Mouse (Mus musculus) thymus, adult 2 months (tissue): ENCODE results near the gene Meis2. TPM values are rescaled to one million over a fixed set of nuclear protein-coding genes. Genes with fewer than 3 reads are reported as not detected.

ENCODE experiments used
- DNase-seq: peaks from one replicate; pipeline ENCODE4 v3.0.0; 2021
- H3K27ac ChIP-seq: fragments of 200-500 bp; 2 replicates; pipeline ENCODE4 v1.5.1; 2012; ENCODE audit warnings: low read length, control low read depth; ENCODE audit not compliant: control insufficient read depth, insufficient read depth
- H3K27me3 ChIP-seq: fragments of 200-500 bp; 2 replicates; pipeline ENCODE4 v1.6.1; 2012; ENCODE audit warnings: mild to moderate bottlenecking, low read length, moderate library complexity, mixed read lengths; ENCODE audit not compliant: control insufficient read depth, insufficient read depth
- H3K36me3 ChIP-seq: fragments of 200-500 bp; 2 replicates; pipeline ENCODE4 v1.6.1; 2012; ENCODE audit warnings: mild to moderate bottlenecking, low read length, moderate library complexity; ENCODE audit not compliant: control insufficient read depth, insufficient read depth
- H3K4me1 ChIP-seq: fragments of 200-500 bp; replicated peaks from 2 replicates; pipeline ENCODE4 v1.6.1; 2012; ENCODE audit warnings: low read length; ENCODE audit not compliant: control insufficient read depth, insufficient read depth
- H3K4me3 ChIP-seq: fragments of 200-500 bp; 2 replicates; pipeline ENCODE4 v1.5.1; 2012; ENCODE audit warnings: mild to moderate bottlenecking, low read length, control low read depth, moderate library complexity; ENCODE audit not compliant: control insufficient read depth, insufficient read depth
- CTCF ChIP-seq: fragments of 200-500 bp; IDR thresholded peaks from 2 replicates; pipeline ENCODE4 v1.5.1; 2012; ENCODE audit warnings: mild to moderate bottlenecking, control low read depth, low read length, moderate library complexity, borderline replicate concordance; ENCODE audit not compliant: control insufficient read depth, poor library complexity, insufficient read depth; ENCODE audit errors: extremely low read depth
- POLR2A ChIP-seq: fragments of 200-500 bp; IDR thresholded peaks from 2 replicates; pipeline ENCODE4 v1.6.1; 2012; ENCODE audit warnings: mild to moderate bottlenecking, low read length, control low read depth, moderate library complexity; ENCODE audit not compliant: control insufficient read depth, poor library complexity, insufficient read depth; ENCODE audit errors: extremely low read depth
- WGBS: fragments of 180-500 bp; shearing (Covaris S2); methylation state at CpG from one replicate; pipeline ENCODE4 v1.1.7; 2018; 5-methylcytosine and 5-hydroxymethylcytosine counted together
- polyA plus RNA-seq: library from polyadenylated mRNA; depleted of rRNA; stranded (reverse); fragments of >200 nt; gene quantifications from 2 replicates; pipeline ENCODE4 v1.2.3, GENCODE M21; 2012

Meis2 gene
- polyA plus RNA-seq, 1 experiment = 10.5 TPM

- Histone ChIP-seq H3K4me3 (no peak overlapping the region), H3K36me3 (no peaks in the 10 kb centered on the region), H3K27ac (no peak overlapping the region), H3K27me3 (peaks cover 14% of the 10 kb centered on the region; the same call in 1 of the 2 replicates), H3K4me1 (no peaks in the 10 kb centered on the region)
- 18% methylated on average over 21 of the region's 21 CpGs for WGBS
- TF ChIP-seq CTCF (no peak), POLR2A (no peak)
- DNase-seq = no peak
Measured at GRCm38 (mm10) chr2:116060701-116061400, 4.8 kb downstream of the Meis2 start.

- H3K27ac ChIP-seq = no peak overlapping the region
Measured at GRCm38 (mm10) chr2:116060210-116060609, 5.4 kb downstream of the Meis2 start.

GRCm38 (mm10) chr2:116059661-116060060 is 6.0 kb downstream of the Meis2 start:
- WGBS = 81% methylated on average over 1 of the region's 1 CpGs
- Histone ChIP-seq H3K36me3 (no peaks in the 10 kb centered on the region), H3K27me3 (peaks cover 14% of the 10 kb centered on the region; the same call in 1 of the 2 replicates), H3K4me3 (no peak overlapping the region), H3K27ac (no peak overlapping the region), H3K4me1 (no peaks in the 10 kb centered on the region)
- DNase-seq = no peak
- TF ChIP-seq POLR2A (no peak), CTCF (no peak)

More at GRCm38 (mm10) chr2:116060210-116060609, 5.4 kb downstream of the Meis2 start:
- TF ChIP-seq CTCF (no peak), POLR2A (no peak)
- no peak overlapping the region for H3K4me3 ChIP-seq
- no peaks in the 10 kb centered on the region for H3K36me3 ChIP-seq
- H3K27me3 ChIP-seq = peaks cover 14% of the 10 kb centered on the region; the same call in 1 of the 2 replicates
- no peaks in the 10 kb centered on the region for H3K4me1 ChIP-seq
- 17% methylated on average over 19 of the region's 19 CpGs for WGBS
- DNase-seq = no peak

DNA sequence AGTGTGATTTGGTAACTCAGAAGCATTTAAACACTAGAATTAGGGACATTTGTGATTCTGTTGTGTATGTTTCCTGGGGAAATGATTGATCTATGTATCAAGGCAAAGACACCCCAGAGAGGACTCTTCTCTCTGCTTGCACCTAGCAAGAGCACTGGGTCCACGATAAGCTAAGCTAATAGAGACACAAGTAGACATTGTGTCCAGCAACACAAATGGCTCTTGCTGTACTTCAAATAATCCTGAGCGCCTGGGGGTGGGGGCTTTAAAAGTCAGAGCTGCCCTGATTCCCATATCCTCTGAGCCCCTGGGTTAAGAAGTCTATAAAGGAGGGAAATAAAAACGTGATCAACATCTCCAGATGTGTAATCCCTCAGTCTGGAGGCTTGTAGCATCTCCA is 6.6 kb downstream of the Meis2 start:
- Histone ChIP-seq H3K4me1 (no peaks in the 10 kb centered on the region), H3K4me3 (no peak overlapping the region), H3K27ac (no peak overlapping the region), H3K36me3 (no peaks in the 10 kb centered on the region), H3K27me3 (peaks cover 13% of the 10 kb centered on the region; the same call in 1 of the 2 replicates)
- DNase-seq = no peak
- TF ChIP-seq CTCF (no peak), POLR2A (no peak)
- WGBS = 70% methylated on average over 3 of the region's 3 CpGs

GRCm38 (mm10) chr2:116058511-116058910 is 7.1 kb downstream of the Meis2 start:
- 78% methylated on average over 9 of the region's 9 CpGs for WGBS
- Histone ChIP-seq H3K36me3 (no peaks in the 10 kb centered on the region), H3K4me3 (no peak overlapping the region), H3K4me1 (no peaks in the 10 kb centered on the region), H3K27ac (no peak overlapping the region), H3K27me3 (peaks cover 9% of the 10 kb centered on the region; the same call in 1 of the 2 replicates)
- no peak for DNase-seq
- TF ChIP-seq CTCF (no peak), POLR2A (no peak)

- whole genome bisulfite sequencing = 90% methylated on average over 7 of the region's 7 CpGs
- no peaks in the 10 kb centered on the region for H3K36me3 ChIP-seq
- peaks cover 1% of the 10 kb centered on the region; the same call in 1 of the 2 replicates for H3K27me3 ChIP-seq
- no peak overlapping the region for H3K27ac ChIP-seq
- TF ChIP-seq CTCF (no peak), POLR2A (no peak)
- no peaks in the 10 kb centered on the region for H3K4me1 ChIP-seq
- H3K4me3 ChIP-seq = no peak overlapping the region
- no peak for DNase-seq
Measured at GRCm38 (mm10) chr2:116056826-116057225, 8.8 kb downstream of the Meis2 start.
